Comparison of ENCODE assay signal across 10 mouse cellular contexts in genomic region chr5:149648895-149649406, GRCm38 (mm10). TPM values are rescaled to one million over a fixed set of nuclear protein-coding genes. Genes with fewer than 3 reads are reported as not detected.
A peak's percentile ranks its signal among the peaks of the same experiment; 100 is the strongest.
DNase-seq lines count a peak whose midpoint lies in the region; ATAC-seq and TF ChIP-seq lines count a peak whose summit lies in the region.
"Had no signal": no experiment of that assay in that cellular context is flagged by ENCODE, and none has a peak within 500 bp of the region (broad histone marks: within the 10 kb centered on the region; RNA-seq: fewer than 3 reads in every experiment).

No protein-coding gene starts in this region.

- H3K4me3 ChIP-seq in heart, embryonic 11.5 days (ENCODE audit: low read depth, low read length), result no peak overlapping the region
- H3K4me3 ChIP-seq in G1E (ENCODE audit: low read depth, low read length), result peak overlapping the region; percentile 51; the same call in 1 of the 2 replicates
- peak overlapping the region; percentile 31 for H3K4me3 ChIP-seq in erythroblast, embryonic 14.5 days (replicated peaks)
- H3K4me3 ChIP-seq in liver, embryonic 16.5 days (ENCODE audit: low read depth, low read length), result peak overlapping the region; percentile 17; the same call in 1 of the 2 replicates
- H3K4me3 ChIP-seq in hindbrain, embryonic 16.5 days (ENCODE audit: low read length), result no peak overlapping the region
- no peak overlapping the region for H3K4me3 ChIP-seq in left cerebral cortex, adult 2 months
- H3K4me3 ChIP-seq: layer of hippocampus, adult 2 months had no signal

- DNase-seq in heart, adult 8-10 months (ENCODE audit: low spot score), result no peak
- DNase-seq in G1E (ENCODE audit: low spot score), result peak; percentile 70
- no peak for DNase-seq in adrenal gland, postnatal 10 days
- DNase-seq in left cerebral cortex, adult 2 months (ENCODE audit: extremely low spot score in 1 of 2, low spot score in 2 of 2), result no peak
- DNase-seq: adrenal gland, postnatal 25 days had no signal

- no peak overlapping the region for H3K4me2 ChIP-seq in heart, embryonic 11.5 days
- peak overlapping the region; percentile 32 for H3K4me2 ChIP-seq in liver, embryonic 16.5 days (ENCODE audit: low read depth, low read length)
- no peak overlapping the region for H3K4me2 ChIP-seq in hindbrain, embryonic 16.5 days (ENCODE audit: low read length)

- peaks cover 3% of the 10 kb centered on the region; the same call in 1 of the 2 replicates for H3K4me1 ChIP-seq in heart, embryonic 11.5 days (ENCODE audit: control insufficient read depth, insufficient read depth, low read length)
- peaks cover 55% of the 10 kb centered on the region for H3K4me1 ChIP-seq in G1E (ENCODE audit: insufficient read depth, low read depth, low read length)
- peaks cover 46% of the 10 kb centered on the region for H3K4me1 ChIP-seq in erythroblast, embryonic 14.5 days (ENCODE audit: control insufficient read depth)
- peaks cover 30% of the 10 kb centered on the region for H3K4me1 ChIP-seq in liver, embryonic 16.5 days (ENCODE audit: control insufficient read depth, low read depth, low read length)
- H3K4me1 ChIP-seq in hindbrain, embryonic 16.5 days (ENCODE audit: control insufficient read depth, insufficient read depth, low read depth, low read length), result peaks cover 2% of the 10 kb centered on the region; the same call in 1 of the 2 replicates

- 38% methylated on average over 6 of the region's 6 CpGs for WGBS in heart, embryonic 11.5 days (ENCODE audit: insufficient replicate concordance)
- WGBS in liver, embryonic 16.5 days (ENCODE audit: insufficient replicate concordance), result 12% methylated on average over 6 of the region's 6 CpGs
- 82% methylated on average over 6 of the region's 6 CpGs for WGBS in hindbrain, embryonic 16.5 days

- no peaks in the 10 kb centered on the region for H3K36me3 ChIP-seq in heart, embryonic 11.5 days (ENCODE audit: control insufficient read depth, insufficient read depth, low read length)
- peaks cover 16% of the 10 kb centered on the region for H3K36me3 ChIP-seq in G1E (replicated peaks)
- no peaks in the 10 kb centered on the region for H3K36me3 ChIP-seq in erythroblast, embryonic 14.5 days (ENCODE audit: control insufficient read depth)
- H3K36me3 ChIP-seq in liver, embryonic 16.5 days (ENCODE audit: control insufficient read depth, insufficient read depth), result no peaks in the 10 kb centered on the region
- no peaks in the 10 kb centered on the region for H3K36me3 ChIP-seq in hindbrain, embryonic 16.5 days (ENCODE audit: control insufficient read depth, insufficient read depth, low read length)

- no peaks in the 10 kb centered on the region for H3K27me3 ChIP-seq in heart, embryonic 11.5 days (ENCODE audit: control insufficient read depth, insufficient read depth, low read length)
- no peaks in the 10 kb centered on the region for H3K27me3 ChIP-seq in G1E (ENCODE audit: insufficient read depth, low read length)
- no peaks in the 10 kb centered on the region for H3K27me3 ChIP-seq in erythroblast, embryonic 14.5 days (ENCODE audit: control insufficient read depth)
- H3K27me3 ChIP-seq in liver, embryonic 16.5 days (ENCODE audit: control insufficient read depth, insufficient read depth, low read depth, low read length), result no peaks in the 10 kb centered on the region
- H3K27me3 ChIP-seq in hindbrain, embryonic 16.5 days (replicated peaks; ENCODE audit: control insufficient read depth, insufficient read depth, low read length), result no peaks in the 10 kb centered on the region

- ATAC-seq in heart, embryonic 11.5 days (replicated peaks; ENCODE audit: insufficient number of reproducible peaks, low FRiP score, low TSS enrichment), result peak; percentile 86
- peak; percentile 77 for ATAC-seq in G1E (ENCODE audit: extremely low read depth, insufficient number of reproducible peaks, low FRiP score, poor library complexity, severe bottlenecking)
- peak; percentile 89 for ATAC-seq in liver, embryonic 16.5 days (ENCODE audit: low read depth)
- no peak for ATAC-seq in hindbrain, embryonic 16.5 days

- H3K9ac ChIP-seq in heart, embryonic 11.5 days (ENCODE audit: low read depth, low read length), result no peak overlapping the region
- H3K9ac ChIP-seq in liver, embryonic 16.5 days (ENCODE audit: low read depth, low read length), result 0 out of 2 replicates have a peak overlapping the region, but pooled peaks have one; percentile 47
- H3K9ac ChIP-seq in hindbrain, embryonic 16.5 days (ENCODE audit: low read depth, low read length), result no peak overlapping the region

- no peaks in the 10 kb centered on the region for H3K9me3 ChIP-seq in heart, embryonic 11.5 days (replicated peaks; ENCODE audit: control insufficient read depth, low read length)
- H3K9me3 ChIP-seq in G1E (replicated peaks), result 0 out of 2 replicates have a peak, but pooled peaks cover 7% of the 10 kb centered on the region
- H3K9me3 ChIP-seq in erythroblast, embryonic 14.5 days (ENCODE audit: control insufficient read depth, low read length), result no peaks in the 10 kb centered on the region
- no peaks in the 10 kb centered on the region for H3K9me3 ChIP-seq in liver, embryonic 16.5 days (replicated peaks; ENCODE audit: control insufficient read depth, low read length)
- H3K9me3 ChIP-seq in hindbrain, embryonic 16.5 days (ENCODE audit: control insufficient read depth, low read length), result no peaks in the 10 kb centered on the region

- peak overlapping the region; percentile 81 for H3K27ac ChIP-seq in heart, embryonic 11.5 days (ENCODE audit: low read depth, low read length)
- H3K27ac ChIP-seq in liver, embryonic 16.5 days (ENCODE audit: low read length), result peak overlapping the region; percentile 75
- no peak overlapping the region for H3K27ac ChIP-seq in hindbrain, embryonic 16.5 days (ENCODE audit: low read depth, low read length)
- H3K27ac ChIP-seq in left cerebral cortex, adult 2 months, result no peak overlapping the region

- no peak for TF ChIP-seq CTCF in G1E (IDR thresholded peaks at IDR 0.05; ENCODE audit: low read depth, low read length)
- no peak for TF ChIP-seq CTCF in left cerebral cortex, adult 2 months (IDR thresholded peaks at IDR 0.05)

- intact Hi-C loops in left cerebral cortex, adult 2 months (cut with DNase I), result loop anchor here (2.0 to 5.0 kb wide), 2 partner anchors 202 to 373 kb away; no protein-coding TSS in a partner anchor

RNA-seq across cellular contexts. Expression of gene Hsph1, which starts 12.8 kb away (rescaled TPM):
- polyA plus RNA-seq in heart, embryonic 11.5 days (2014; fragmentation: Nextera tagmentation; extraction: Ambion mirVana), result 55.2 and 57.4 TPM in 2 replicates
- total RNA-seq in heart, adult 8-10 months (2022), result 10 to 100 TPM; 43.9 to 80.9 (median 65.3) TPM
- 75.9 and 79.0 TPM in 2 replicates for total RNA-seq in G1E (2014; fragmentation: Nextera tagmentation)
- 22.5 and 30.2 TPM in 2 replicates for total RNA-seq in G1E (2017)
- polyA plus RNA-seq in G1E (2012), result 113 and 145 TPM in 2 replicates
- 2.4 and 2.8 TPM in 2 replicates for polyA plus RNA-seq in erythroblast, embryonic 14.5 days (2012)
- 19.4 and 20.8 TPM in 2 replicates for polyA plus RNA-seq in liver, embryonic 16.5 days (2015; fragmentation: Nextera tagmentation; extraction: Ambion mirVana)
- 10 to 100 TPM; 30.1 to 35.3 TPM for total RNA-seq in adrenal gland, postnatal 10 days (2021)
- polyA plus RNA-seq in hindbrain, embryonic 16.5 days (2015; fragmentation: Nextera tagmentation; extraction: Ambion mirVana), result 97.7 and 105 TPM in 2 replicates
- 100 to 1,000 TPM; 373 to 381 TPM for total RNA-seq in left cerebral cortex, adult 2 months (2021)

RNA-seq across cellular contexts. Expression of gene B3glct, which starts 29.1 kb away (rescaled TPM):
- 14.9 and 15.0 TPM in 2 replicates for polyA plus RNA-seq in heart, embryonic 11.5 days (2014; fragmentation: Nextera tagmentation; extraction: Ambion mirVana)
- total RNA-seq in heart, adult 8-10 months (2022), result 1 to 10 TPM; 4.1 to 8.0 (median 6.5) TPM
- total RNA-seq in G1E (2014; fragmentation: Nextera tagmentation), result 15.4 and 18.1 TPM in 2 replicates
- 3.3 and 4.6 TPM in 2 replicates for total RNA-seq in G1E (2017)
- 3.6 and 5.2 TPM in 2 replicates for polyA plus RNA-seq in G1E (2012)
- polyA plus RNA-seq in erythroblast, embryonic 14.5 days (2012), result 0.25 and 0.56 TPM in 2 replicates
- 3.0 and 3.6 TPM in 2 replicates for polyA plus RNA-seq in liver, embryonic 16.5 days (2015; fragmentation: Nextera tagmentation; extraction: Ambion mirVana)
- total RNA-seq in adrenal gland, postnatal 10 days (2021), result 10 to 100 TPM; 16.6 to 18.1 TPM
- 13.8 and 16.0 TPM in 2 replicates for polyA plus RNA-seq in hindbrain, embryonic 16.5 days (2015; fragmentation: Nextera tagmentation; extraction: Ambion mirVana)
- 10 to 100 TPM; 14.0 to 15.1 TPM for total RNA-seq in left cerebral cortex, adult 2 months (2021)

Comparison
In these comparisons a context has a peak if more than half of its experiments do, and no peak if none do; other contexts are left out.
1. H3K27ac ChIP-seq: peak in heart, embryonic 11.5 days (single experiment) and liver, embryonic 16.5 days (single experiment); none in hindbrain, embryonic 16.5 days (single experiment) and left cerebral cortex, adult 2 months (single experiment).
2. H3K4me3 ChIP-seq: peak in G1E (single experiment), erythroblast, embryonic 14.5 days (single experiment) and liver, embryonic 16.5 days (single experiment); none in heart, embryonic 11.5 days (single experiment), hindbrain, embryonic 16.5 days (single experiment) and left cerebral cortex, adult 2 months (single experiment).